Mouse (Mus musculus) heart, embryonic 13.5 days (tissue): ENCODE measurements at regions not wholly inside any gene's neighbourhood (a gene's known extent, or its start where the extent isn't known, plus 50 kb on each side); places are given as distances from the start of the nearest gene placed in this dataset.

ENCODE experiments used
- ATAC-seq: fragments of 200-750 bp; cut with Nextera tagmentation; 2 replicates; pipeline ENCODE4 v1.8.0; 2017; ENCODE audit warnings: moderate TSS enrichment; ENCODE audit not compliant: insufficient number of reproducible peaks, low FRiP score, low TSS enrichment; ENCODE audit errors: extremely low read depth
- H3K27ac ChIP-seq: fragments of 300-500 bp; sonication (generic); replicated peaks from 2 replicates; pipeline ENCODE4 v1.5.1; 2015; ENCODE audit warnings: moderate library complexity, mild to moderate bottlenecking, inconsistent platforms
- H3K27me3 ChIP-seq: fragments of 300-500 bp; sonication (generic); replicated peaks from 2 replicates; pipeline ENCODE4 v1.6.1; 2015; ENCODE audit warnings: mild to moderate bottlenecking, inconsistent platforms
- H3K36me3 ChIP-seq: fragments of 300-500 bp; sonication (generic); 2 replicates; pipeline ENCODE4 v1.6.1; 2015; ENCODE audit warnings: mild to moderate bottlenecking, inconsistent platforms
- H3K4me1 ChIP-seq: fragments of 300-500 bp; sonication (generic); 2 replicates; pipeline ENCODE4 v1.6.1; 2015; ENCODE audit warnings: inconsistent platforms
- H3K4me2 ChIP-seq: fragments of 300-500 bp; sonication (generic); 2 replicates; pipeline ENCODE4 v1.6.1; 2015; ENCODE audit warnings: inconsistent platforms, mild to moderate bottlenecking, moderate library complexity
- H3K4me3 ChIP-seq: fragments of 300-500 bp; sonication (generic); 2 replicates; pipeline ENCODE4 v1.5.1; 2015; ENCODE audit warnings: moderate library complexity, mild to moderate bottlenecking, inconsistent platforms
- H3K9ac ChIP-seq: fragments of 300-500 bp; sonication (generic); 2 replicates; pipeline ENCODE4 v1.6.1; 2015; ENCODE audit warnings: inconsistent platforms, mild to moderate bottlenecking, moderate library complexity
- H3K9me3 ChIP-seq: fragments of 300-500 bp; sonication (generic); 2 replicates; pipeline ENCODE4 v1.6.1; 2016; ENCODE audit warnings: inconsistent platforms
- WGBS: fragments of 180-500 bp; shearing (Covaris S2); methylation state at CpG from one replicate; pipeline ENCODE4 v1.1.7; 2015; ENCODE audit warnings: mixed read lengths; 5-methylcytosine and 5-hydroxymethylcytosine counted together

DNA sequence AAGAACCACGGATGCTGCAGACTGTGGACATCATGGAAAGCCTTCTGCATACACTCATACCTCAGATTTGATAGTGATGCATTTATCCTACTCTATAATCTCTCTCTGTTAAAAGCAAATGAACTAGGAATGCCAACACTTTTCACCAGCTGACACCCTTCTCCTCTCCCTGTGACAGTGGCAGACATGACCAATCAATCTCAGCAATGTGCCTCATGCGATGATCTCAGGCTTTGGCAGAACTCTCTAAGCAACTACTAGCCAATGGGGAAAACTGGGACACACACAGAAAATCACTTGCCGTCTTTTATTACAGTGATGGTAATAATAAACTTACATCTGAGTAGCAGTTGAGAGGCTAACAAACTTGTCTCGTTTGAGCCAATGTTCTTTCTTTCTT lies 148.4 kb upstream of the Spred2 start:
- H3K4me1 ChIP-seq, result no peaks in the 10 kb centered on the region
- no peak for ATAC-seq
- H3K27me3 ChIP-seq, result no peaks in the 10 kb centered on the region; the same call in 1 of the 2 replicates
- 80% methylated on average over 4 of the region's 4 CpGs for WGBS
- no peak overlapping the region for H3K27ac ChIP-seq
- H3K4me3 ChIP-seq, result no peak overlapping the region
- H3K9ac ChIP-seq, result no peak overlapping the region
- no peak overlapping the region for H3K4me2 ChIP-seq
- no peaks in the 10 kb centered on the region for H3K36me3 ChIP-seq
- H3K9me3 ChIP-seq, result no peaks in the 10 kb centered on the region

DNA sequence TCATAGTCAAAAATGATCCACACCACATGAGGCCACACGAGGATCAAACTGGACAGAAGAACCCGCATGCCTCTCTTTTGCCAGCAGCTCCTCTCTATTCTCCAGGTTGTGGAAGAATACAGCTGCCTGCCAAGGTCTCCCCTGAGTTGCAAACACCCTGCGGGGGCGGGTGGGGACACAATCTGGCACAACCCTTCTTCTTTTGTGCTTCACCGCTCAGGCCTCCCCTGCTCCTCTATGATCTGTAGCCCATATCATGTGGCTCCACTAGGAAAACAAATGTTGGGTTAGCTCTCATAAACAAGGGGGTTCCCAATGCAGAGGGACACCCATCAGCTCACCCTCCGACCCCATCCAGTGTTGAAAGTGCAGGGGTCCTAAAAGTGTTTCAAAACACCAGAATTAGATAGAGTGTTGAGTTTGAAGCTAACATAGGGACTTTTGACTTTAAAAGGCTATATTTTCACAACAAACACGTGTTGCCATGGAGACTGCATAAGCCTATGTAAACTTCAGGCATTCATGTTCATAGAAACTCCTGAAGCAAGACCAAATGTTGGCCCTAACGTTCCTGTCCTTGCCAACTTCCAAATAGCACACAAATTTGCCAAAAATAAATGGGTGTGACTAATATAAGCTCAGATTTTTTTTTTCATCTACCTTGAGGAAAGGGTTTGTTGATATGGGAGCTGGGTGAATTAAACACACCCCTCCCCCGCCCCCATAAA lies 147.5 kb upstream of the Spred2 start:
- Histone ChIP-seq H3K9ac (no peak overlapping the region), H3K4me3 (no peak overlapping the region), H3K4me2 (no peak overlapping the region), H3K4me1 (no peaks in the 10 kb centered on the region), H3K27ac (no peak overlapping the region), H3K27me3 (peaks cover 4% of the 10 kb centered on the region; the same call in 1 of the 2 replicates), H3K9me3 (no peaks in the 10 kb centered on the region), H3K36me3 (no peaks in the 10 kb centered on the region)
- WGBS, result 77% methylated on average over 9 of the region's 9 CpGs
- ATAC-seq, result no peak

DNA sequence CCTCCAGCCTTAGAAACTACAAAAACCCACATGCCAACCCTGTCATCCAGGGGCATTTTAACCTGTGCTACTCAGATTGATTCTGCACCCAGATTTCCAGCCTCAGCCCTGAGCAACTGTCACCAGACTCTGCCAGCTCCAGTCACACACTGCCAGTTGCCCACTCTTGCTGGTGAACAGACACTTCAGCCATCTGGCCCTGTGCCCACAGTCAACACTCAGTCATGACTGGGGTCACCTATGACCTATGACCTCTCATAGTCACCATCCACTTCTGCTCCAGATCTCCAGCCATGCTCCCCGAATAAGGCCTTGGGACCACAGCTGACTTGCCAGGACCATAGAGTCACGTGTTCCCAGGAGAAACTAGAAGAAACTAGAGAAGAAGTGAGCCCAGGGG lies 146.0 kb upstream of the Spred2 start:
- Histone ChIP-seq H3K27me3 (peaks cover 10% of the 10 kb centered on the region; the same call in 1 of the 2 replicates), H3K4me3 (no peak overlapping the region), H3K27ac (no peak overlapping the region), H3K9ac (no peak overlapping the region), H3K4me2 (no peak overlapping the region), H3K4me1 (no peaks in the 10 kb centered on the region), H3K9me3 (no peaks in the 10 kb centered on the region), H3K36me3 (no peaks in the 10 kb centered on the region)
- WGBS, result 78% methylated on average over 2 of the region's 2 CpGs
- ATAC-seq, result no peak

DNA sequence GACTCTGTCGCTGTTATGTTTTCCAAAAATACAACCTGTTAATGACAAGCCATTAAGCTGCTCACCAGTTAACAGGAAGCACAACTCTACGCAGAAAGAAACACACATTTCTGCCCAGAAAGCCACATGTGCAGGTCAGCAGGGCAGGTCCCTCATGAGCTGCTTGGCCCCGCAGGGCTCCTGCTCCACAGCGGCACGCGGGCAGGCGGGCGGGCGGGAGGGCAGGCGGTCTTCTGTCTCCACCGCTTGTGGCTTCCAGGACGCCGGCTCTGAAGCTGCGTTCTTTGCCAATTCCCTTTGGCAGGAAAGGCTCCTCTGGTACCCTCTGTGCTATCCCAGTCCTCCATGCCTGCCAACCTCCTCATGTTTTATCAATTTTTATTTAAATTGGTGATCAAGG lies 139.1 kb upstream of the Spred2 start:
- H3K27ac ChIP-seq, result no peak overlapping the region
- ATAC-seq, result no peak
- no peaks in the 10 kb centered on the region for H3K36me3 ChIP-seq
- 56% methylated on average over 14 of the region's 14 CpGs for WGBS
- 0 out of 2 replicates have a peak, but pooled peaks cover 3% of the 10 kb centered on the region for H3K4me1 ChIP-seq
- H3K27me3 ChIP-seq, result peaks cover 15% of the 10 kb centered on the region; the same call in 1 of the 2 replicates
- no peak overlapping the region for H3K9ac ChIP-seq
- no peak overlapping the region for H3K4me2 ChIP-seq
- H3K4me3 ChIP-seq, result no peak overlapping the region
- no peaks in the 10 kb centered on the region for H3K9me3 ChIP-seq

DNA sequence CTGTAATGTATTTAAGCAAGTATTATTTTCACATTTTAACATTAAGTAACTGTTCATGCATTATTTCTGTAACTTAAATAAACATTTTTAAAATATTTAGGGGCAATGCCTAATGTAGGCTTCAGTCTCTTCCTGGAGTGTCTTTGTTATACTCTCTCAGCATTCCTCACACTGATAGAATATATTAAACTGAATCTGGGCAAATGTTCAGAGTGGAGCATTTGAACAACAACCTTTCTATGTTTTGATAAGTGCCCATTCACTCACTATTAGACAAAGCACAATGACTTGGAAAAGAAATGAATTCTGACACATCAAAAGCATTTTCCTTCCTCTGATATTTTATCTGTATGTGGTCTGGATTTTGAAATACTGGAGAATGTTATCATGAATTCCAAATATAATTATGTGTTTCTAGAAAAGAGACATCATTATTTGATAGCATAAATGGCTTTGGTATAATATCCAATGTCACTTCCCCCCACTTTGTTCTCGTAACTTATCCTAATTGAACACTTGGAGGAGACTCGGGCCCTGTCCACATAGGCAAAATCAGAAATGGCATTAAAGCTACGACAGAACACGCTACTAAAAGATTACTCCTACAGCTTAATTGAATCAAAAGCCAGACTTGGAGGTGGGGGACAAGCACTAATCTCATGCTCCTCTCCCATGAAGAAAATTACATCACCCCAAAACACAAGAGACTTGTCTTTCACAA lies 127.1 kb upstream of the Spred2 start:
- Histone ChIP-seq H3K9ac (no peak overlapping the region), H3K36me3 (no peaks in the 10 kb centered on the region), H3K4me3 (no peak overlapping the region), H3K9me3 (no peaks in the 10 kb centered on the region), H3K4me1 (peaks cover 11% of the 10 kb centered on the region), H3K27me3 (no peaks in the 10 kb centered on the region), H3K27ac (0 out of 2 replicates have a peak overlapping the region, but pooled peaks have one; percentile 8), H3K4me2 (no peak overlapping the region)
- ATAC-seq, result no peak
- WGBS, result 56% methylated on average over 4 of the region's 4 CpGs

DNA sequence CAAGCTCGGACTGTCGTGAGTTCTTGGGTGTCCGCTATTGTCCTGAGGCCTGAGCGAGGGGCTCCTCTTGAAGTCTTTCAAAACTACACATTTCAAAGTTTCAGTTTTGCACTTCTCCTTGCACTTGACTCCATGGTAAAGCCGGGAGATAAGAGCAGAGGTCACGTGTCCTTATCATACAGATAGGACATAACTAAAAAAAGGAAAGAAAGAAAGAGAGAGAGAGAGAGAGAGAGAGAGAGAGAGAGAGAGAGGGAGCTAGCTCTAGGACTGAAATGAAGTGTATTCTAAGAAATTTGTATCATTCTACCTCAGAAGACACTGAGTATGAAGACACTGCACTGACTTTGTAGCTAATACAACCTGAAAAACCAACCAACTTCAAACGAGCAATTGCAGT lies 114.8 kb upstream of the Spred2 start:
- 64% methylated on average over 7 of the region's 7 CpGs for WGBS
- Histone ChIP-seq H3K4me1 (no peaks in the 10 kb centered on the region), H3K4me3 (no peak overlapping the region), H3K4me2 (no peak overlapping the region), H3K9me3 (peaks cover 3% of the 10 kb centered on the region; the same call in 1 of the 2 replicates), H3K27me3 (no peaks in the 10 kb centered on the region; the same call in 1 of the 2 replicates), H3K36me3 (no peaks in the 10 kb centered on the region), H3K9ac (no peak overlapping the region), H3K27ac (no peak overlapping the region)
- ATAC-seq, result no peak

DNA sequence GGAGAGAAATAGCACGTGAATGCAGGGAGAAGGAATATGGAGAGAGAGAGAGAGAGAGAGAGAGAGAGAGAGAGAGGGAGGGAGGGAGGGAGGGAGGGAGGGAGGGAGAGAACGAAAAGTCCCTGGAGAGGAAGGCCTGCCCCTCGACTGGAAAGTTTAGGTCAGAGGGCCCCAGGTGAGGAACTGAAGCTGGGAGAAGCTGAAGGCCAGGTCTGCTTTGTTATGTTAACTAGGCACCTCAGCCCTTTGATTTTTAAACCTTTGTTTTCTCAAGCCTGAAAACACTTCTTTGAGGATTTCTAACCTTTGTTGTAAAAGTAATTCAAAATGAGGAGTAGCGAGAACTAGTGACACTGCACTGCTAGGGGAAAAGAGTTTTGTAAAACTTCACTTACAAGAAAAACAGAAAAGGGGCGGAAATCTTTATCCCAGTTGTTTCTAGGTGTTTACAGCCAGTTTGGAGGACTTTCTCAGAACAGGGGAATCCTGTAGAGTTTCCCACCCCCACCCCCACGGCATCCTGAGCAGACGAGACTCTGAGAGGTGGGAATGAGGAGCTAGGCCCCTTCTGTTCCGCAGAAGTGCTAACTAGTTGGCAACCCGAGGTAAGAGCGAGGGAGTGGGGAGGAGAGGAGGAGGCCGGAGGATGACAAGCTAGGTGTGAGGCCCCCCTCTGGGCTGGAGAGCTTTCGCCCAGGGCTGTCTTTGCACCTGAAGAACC lies 112.7 kb upstream of the Spred2 start:
- H3K4me3 ChIP-seq, result no peak overlapping the region
- no peaks in the 10 kb centered on the region; the same call in 1 of the 2 replicates for H3K27me3 ChIP-seq
- no peak for ATAC-seq
- H3K9me3 ChIP-seq, result peaks cover 8% of the 10 kb centered on the region
- no peaks in the 10 kb centered on the region for H3K36me3 ChIP-seq
- WGBS, result 29% methylated on average over 12 of the region's 12 CpGs
- no peaks in the 10 kb centered on the region for H3K4me1 ChIP-seq
- no peak overlapping the region for H3K4me2 ChIP-seq
- no peak overlapping the region for H3K9ac ChIP-seq
- H3K27ac ChIP-seq, result no peak overlapping the region

DNA sequence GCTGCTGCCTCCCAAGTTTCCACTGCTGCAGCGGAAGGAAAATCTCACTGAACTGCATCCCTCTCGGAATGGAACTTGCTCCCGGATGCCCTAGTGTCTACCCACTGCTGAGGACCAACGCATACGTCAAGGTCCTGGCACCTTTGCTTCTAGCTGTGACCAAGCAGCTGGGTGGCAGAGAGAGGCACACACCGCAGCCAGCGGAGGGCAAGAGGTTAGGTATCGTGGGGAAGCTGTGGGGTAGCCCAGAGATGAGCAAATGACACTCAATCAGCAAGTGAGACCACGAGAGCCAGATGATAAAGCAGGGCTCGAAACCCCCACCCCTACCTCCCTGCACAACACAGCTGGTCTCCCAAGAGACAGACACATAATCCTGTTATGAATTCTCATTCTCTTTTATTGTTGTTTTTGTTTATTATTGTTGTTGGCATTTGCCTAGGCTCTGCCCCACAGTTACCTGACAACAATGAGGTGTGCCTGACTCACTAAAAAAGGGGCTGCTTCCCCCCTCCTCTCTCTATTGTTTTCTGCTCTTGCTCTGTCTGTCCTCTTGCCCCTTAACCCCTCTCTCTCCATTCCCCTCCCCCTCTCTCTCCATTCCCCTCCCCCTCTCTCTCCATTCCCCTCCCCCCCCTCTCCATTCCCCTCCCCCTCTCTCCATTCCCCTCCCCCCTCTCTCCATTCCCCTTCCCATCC lies 112.0 kb upstream of the Spred2 start:
- WGBS, result 17% methylated on average over 10 of the region's 10 CpGs
- Histone ChIP-seq H3K4me1 (no peaks in the 10 kb centered on the region), H3K4me3 (no peak overlapping the region), H3K36me3 (no peaks in the 10 kb centered on the region), H3K9ac (no peak overlapping the region), H3K9me3 (peaks cover 8% of the 10 kb centered on the region), H3K27ac (no peak overlapping the region), H3K27me3 (no peaks in the 10 kb centered on the region; the same call in 1 of the 2 replicates), H3K4me2 (no peak overlapping the region)
- no peak for ATAC-seq

DNA sequence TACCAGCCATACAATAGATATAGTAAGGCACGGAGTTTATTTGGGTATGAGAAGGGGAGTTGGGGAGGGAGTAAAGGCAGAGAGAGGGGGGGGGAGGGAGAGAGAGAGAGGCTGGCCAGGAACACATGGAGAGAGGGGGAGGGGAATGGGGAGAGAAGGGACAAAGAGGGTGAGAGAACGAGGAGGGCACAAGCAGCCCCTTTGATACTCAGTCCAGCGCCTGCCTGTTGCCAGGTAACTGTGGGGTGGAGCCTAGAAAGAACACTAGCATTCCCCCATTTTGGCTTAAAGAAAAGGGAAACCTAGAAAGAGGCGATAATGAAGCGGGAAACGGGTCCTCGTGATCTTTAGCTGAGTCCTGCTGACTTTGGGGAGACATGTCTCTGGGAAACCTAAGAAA lies 110.6 kb upstream of the Spred2 start:
- no peak for ATAC-seq
- no peak overlapping the region for H3K27ac ChIP-seq
- peaks cover 8% of the 10 kb centered on the region for H3K9me3 ChIP-seq
- H3K36me3 ChIP-seq, result no peaks in the 10 kb centered on the region
- no peak overlapping the region for H3K9ac ChIP-seq
- H3K4me1 ChIP-seq, result no peaks in the 10 kb centered on the region
- no peak overlapping the region for H3K4me3 ChIP-seq
- no peaks in the 10 kb centered on the region; the same call in 1 of the 2 replicates for H3K27me3 ChIP-seq
- H3K4me2 ChIP-seq, result no peak overlapping the region
- 61% methylated on average over 7 of the region's 7 CpGs for WGBS

DNA sequence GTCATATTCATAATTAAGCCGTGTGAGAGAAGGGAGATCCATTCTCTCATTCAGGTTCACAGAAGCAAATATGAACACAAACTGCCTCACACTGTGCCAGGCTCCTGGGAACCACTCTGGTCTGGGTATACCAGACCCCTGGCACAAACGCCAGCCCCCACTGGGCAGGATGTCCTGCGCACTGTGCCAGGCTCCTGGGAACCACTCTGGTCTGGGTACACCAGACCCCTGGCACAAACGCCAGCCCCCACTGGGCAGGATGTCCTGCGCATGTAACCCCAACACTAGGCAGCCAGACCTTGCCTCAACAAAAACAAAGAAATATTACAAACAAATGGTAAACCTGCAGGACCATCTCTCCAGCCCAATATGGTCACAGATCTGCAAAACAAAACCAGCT lies 101.2 kb upstream of the Spred2 start:
- Histone ChIP-seq H3K36me3 (no peaks in the 10 kb centered on the region), H3K9ac (no peak overlapping the region), H3K4me3 (no peak overlapping the region), H3K27me3 (no peaks in the 10 kb centered on the region), H3K27ac (no peak overlapping the region), H3K4me1 (peaks cover 5% of the 10 kb centered on the region; the same call in 1 of the 2 replicates), H3K9me3 (no peaks in the 10 kb centered on the region), H3K4me2 (no peak overlapping the region; the same call in 1 of the 2 replicates)
- WGBS, result 69% methylated on average over 5 of the region's 5 CpGs
- no peak for ATAC-seq

DNA sequence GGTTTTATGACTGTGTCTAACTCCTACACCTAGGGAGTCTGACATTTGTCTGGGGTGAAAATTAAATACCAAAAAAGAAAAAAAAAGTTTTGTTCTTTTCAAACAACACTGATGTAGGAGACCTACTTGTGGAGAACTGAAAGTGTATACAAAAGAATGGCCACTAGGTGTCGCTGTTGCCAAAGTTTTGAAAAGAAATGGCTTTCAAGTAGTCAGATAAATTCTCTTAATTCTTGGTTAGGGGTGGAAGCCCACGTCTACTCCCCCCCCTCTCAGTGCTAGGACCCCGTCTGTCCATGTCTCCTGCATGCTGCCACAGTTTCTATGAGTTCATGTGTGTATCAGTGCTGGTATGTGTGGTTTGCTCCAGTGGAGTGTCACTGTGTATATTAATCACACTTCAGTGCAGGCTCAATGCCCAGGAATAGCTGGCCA lies 100.7 kb upstream of the Spred2 start:
- Histone ChIP-seq H3K9me3 (no peaks in the 10 kb centered on the region), H3K27ac (no peak overlapping the region), H3K36me3 (no peaks in the 10 kb centered on the region), H3K4me2 (peak overlapping the region; percentile 38), H3K4me3 (no peak overlapping the region), H3K27me3 (no peaks in the 10 kb centered on the region), H3K9ac (no peak overlapping the region), H3K4me1 (peaks cover 7% of the 10 kb centered on the region; the same call in 1 of the 2 replicates)
- 0% methylated on average over 3 of the region's 3 CpGs for WGBS
- ATAC-seq, result no peak
